ENCODE assay signal across 16 mouse cellular contexts in genomic region chr1:163640527-163641228, GRCm38 (mm10).
A peak's percentile ranks its signal among the peaks of the same experiment; 100 is the strongest.
DNase-seq lines count a peak whose midpoint lies in the region; ATAC-seq and TF ChIP-seq lines count a peak whose summit lies in the region.
"Had no signal": no experiment of that assay in that cellular context is flagged by ENCODE, and none has a peak within 500 bp of the region (broad histone marks: within the 10 kb centered on the region; RNA-seq: fewer than 3 reads in every experiment).

No protein-coding gene starts in this region.

- no peaks in the 10 kb centered on the region for H3K9me3 ChIP-seq in forebrain, postnatal 0 days (ENCODE audit: low read length)
- H3K9me3 ChIP-seq in midbrain, embryonic 14.5 days (ENCODE audit: control insufficient read depth, low read length), result no peaks in the 10 kb centered on the region
- H3K9me3 ChIP-seq: embryonic facial prominence, embryonic 12.5 days; heart, embryonic 15.5 days; liver, embryonic 15.5 days had no signal

- no peak for TF ChIP-seq CTCF in forebrain, postnatal 0 days (IDR thresholded peaks at IDR 0.05; ENCODE audit: low read depth)

- H3K9ac ChIP-seq in forebrain, postnatal 0 days, result no peak overlapping the region
- H3K9ac ChIP-seq in midbrain, embryonic 14.5 days (replicated peaks; ENCODE audit: low read length), result no peak overlapping the region
- H3K9ac ChIP-seq: embryonic facial prominence, embryonic 12.5 days; heart, embryonic 15.5 days; liver, embryonic 15.5 days had no signal

- peak; percentile 72 for ATAC-seq in forebrain, postnatal 0 days
- ATAC-seq in midbrain, embryonic 14.5 days (ENCODE audit: low FRiP score, low TSS enrichment), result peak; percentile 51; the same call in 1 of the 2 replicates
- ATAC-seq in granulocyte monocyte progenitor cell, adult 5-6 weeks (replicated peaks; ENCODE audit: poor library complexity, severe bottlenecking), result no peak
- ATAC-seq in frontal cortex, adult (ENCODE audit: low TSS enrichment), result no peak

- no peaks in the 10 kb centered on the region for H3K27me3 ChIP-seq in forebrain, postnatal 0 days (ENCODE audit: insufficient read depth, low read length)
- H3K27me3 ChIP-seq in midbrain, embryonic 14.5 days (ENCODE audit: control insufficient read depth, insufficient read depth, low read length), result no peaks in the 10 kb centered on the region
- H3K27me3 ChIP-seq: embryonic facial prominence, embryonic 12.5 days; heart, embryonic 15.5 days; liver, embryonic 15.5 days had no signal

- WGBS in forebrain, postnatal 0 days, result 29% methylated on average over 9 of the region's 9 CpGs
- 35% methylated on average over 9 of the region's 9 CpGs for WGBS in midbrain, embryonic 14.5 days

- DNase-seq in brain, adult 2 months (ENCODE audit: low read depth, low spot score), result peak; percentile 8
- DNase-seq in embryo, embryonic 11 days, result peak; percentile 29
- no peak for DNase-seq in forebrain, postnatal 0 days
- DNase-seq in midbrain, embryonic 14.5 days, result peak; percentile 13
- DNase-seq in right cerebral cortex, postnatal 36 days (ENCODE audit: low spot score in 2 of 2), result no peak
- DNase-seq: cerebellum, adult 2 months; kidney, postnatal 10 days; left cerebral cortex, postnatal 4 days; lung, postnatal 36 days; thymus, postnatal 4 days had no signal

- H3K4me3 ChIP-seq in forebrain, postnatal 0 days (ENCODE audit: low read depth, low read length), result no peak overlapping the region
- no peak overlapping the region for H3K4me3 ChIP-seq in midbrain, embryonic 14.5 days (replicated peaks; ENCODE audit: low read depth, low read length)
- H3K4me3 ChIP-seq: embryonic facial prominence, embryonic 12.5 days; heart, embryonic 15.5 days; liver, embryonic 15.5 days; myocyte had no signal

- H3K36me3 ChIP-seq in forebrain, postnatal 0 days (ENCODE audit: insufficient read depth), result no peaks in the 10 kb centered on the region
- H3K36me3 ChIP-seq in midbrain, embryonic 14.5 days (ENCODE audit: control insufficient read depth, insufficient read depth, low read length), result no peaks in the 10 kb centered on the region
- H3K36me3 ChIP-seq: embryonic facial prominence, embryonic 12.5 days; heart, embryonic 15.5 days; liver, embryonic 15.5 days had no signal

- no peak overlapping the region for H3K27ac ChIP-seq in forebrain, postnatal 0 days (ENCODE audit: low read depth, low read length)
- no peak overlapping the region for H3K27ac ChIP-seq in midbrain, embryonic 14.5 days (replicated peaks; ENCODE audit: low read depth, low read length)
- H3K27ac ChIP-seq: embryonic facial prominence, embryonic 12.5 days; heart, embryonic 15.5 days; liver, embryonic 15.5 days had no signal

- H3K4me1 ChIP-seq in forebrain, postnatal 0 days (ENCODE audit: insufficient read depth), result no peaks in the 10 kb centered on the region
- H3K4me1 ChIP-seq in midbrain, embryonic 14.5 days (ENCODE audit: control insufficient read depth, insufficient read depth, low read length), result no peaks in the 10 kb centered on the region
- H3K4me1 ChIP-seq: heart, embryonic 15.5 days; liver, embryonic 15.5 days had no signal

- no peak overlapping the region for H3K4me2 ChIP-seq in forebrain, postnatal 0 days (ENCODE audit: low read depth)
- no peak overlapping the region for H3K4me2 ChIP-seq in midbrain, embryonic 14.5 days (ENCODE audit: low read length)
- H3K4me2 ChIP-seq: embryonic facial prominence, embryonic 12.5 days; heart, embryonic 15.5 days; liver, embryonic 15.5 days had no signal

Comparison
In these comparisons a context has a peak if more than half of its experiments do, and no peak if none do; other contexts are left out.
1. DNase-seq: peak in brain, adult 2 months (single experiment), embryo, embryonic 11 days (single experiment) and midbrain, embryonic 14.5 days (single experiment); none in forebrain, postnatal 0 days (single experiment) and right cerebral cortex, postnatal 36 days (0 of 2).
2. ATAC-seq: peak in forebrain, postnatal 0 days (single experiment) and midbrain, embryonic 14.5 days (single experiment); none in granulocyte monocyte progenitor cell, adult 5-6 weeks (single experiment) and frontal cortex, adult (single experiment).